Mouse (Mus musculus) midbrain, embryonic 13.5 days (tissue): ENCODE measurements around the gene Ccdc74a. TPM values are rescaled to one million over a fixed set of nuclear protein-coding genes. Genes with fewer than 3 reads are reported as not detected.
"Not testable (repeated sequence)": the region's sequence is repeated elsewhere in the genome, so short reads cannot be mapped to it uniquely, and the experiment has no call there.

Experiments used
- ATAC-seq: fragments of 200-750 bp; cut with Nextera tagmentation; 2 replicates; pipeline ENCODE4 v1.8.0; 2017; ENCODE audit warnings: mild to moderate bottlenecking, moderate TSS enrichment, moderate library complexity
- H3K27ac ChIP-seq: fragments of 300-500 bp; sonication (generic); 2 replicates; pipeline ENCODE4 v1.5.1; 2015; ENCODE audit warnings: inconsistent platforms, mild to moderate bottlenecking, moderate library complexity
- H3K27me3 ChIP-seq: fragments of 300-500 bp; sonication (generic); 2 replicates; pipeline ENCODE4 v1.6.1; 2015; ENCODE audit warnings: mild to moderate bottlenecking, inconsistent platforms
- H3K36me3 ChIP-seq: fragments of 300-500 bp; sonication (generic); 2 replicates; pipeline ENCODE4 v1.6.1; 2015; ENCODE audit warnings: mild to moderate bottlenecking, inconsistent platforms
- H3K4me1 ChIP-seq: fragments of 300-500 bp; sonication (generic); replicated peaks from 2 replicates; pipeline ENCODE4 v1.6.1; 2015; ENCODE audit warnings: inconsistent platforms
- H3K4me2 ChIP-seq: fragments of 300-500 bp; sonication (generic); replicated peaks from 2 replicates; pipeline ENCODE4 v1.6.1; 2015; ENCODE audit warnings: moderate library complexity, mild to moderate bottlenecking, inconsistent platforms
- H3K4me3 ChIP-seq: fragments of 300-500 bp; sonication (generic); replicated peaks from 2 replicates; pipeline ENCODE4 v1.5.1; 2015; ENCODE audit warnings: mild to moderate bottlenecking, inconsistent platforms
- H3K9ac ChIP-seq: fragments of 300-500 bp; sonication (generic); replicated peaks from 2 replicates; pipeline ENCODE4 v1.6.1; 2015; ENCODE audit warnings: mild to moderate bottlenecking, inconsistent platforms
- H3K9me3 ChIP-seq: fragments of 300-500 bp; sonication (generic); 2 replicates; pipeline ENCODE4 v1.6.1; 2016; ENCODE audit warnings: mild to moderate bottlenecking, inconsistent platforms
- WGBS: fragments of 180-500 bp; shearing (Covaris S2); methylation state at CpG from one replicate; pipeline ENCODE4 v1.1.7; 2015; 5-methylcytosine and 5-hydroxymethylcytosine counted together
- polyA plus RNA-seq: library from polyadenylated mRNA; unstranded; fragments of >200 nt; fragmentation: Nextera tagmentation; extraction: Ambion mirVana; gene quantifications from 2 replicates; pipeline ENCODE4 v1.2.1, GENCODE M21; 2015

Ccdc74a gene
- polyA plus RNA-seq: 4.4 and 4.8 TPM in 2 replicates

DNA sequence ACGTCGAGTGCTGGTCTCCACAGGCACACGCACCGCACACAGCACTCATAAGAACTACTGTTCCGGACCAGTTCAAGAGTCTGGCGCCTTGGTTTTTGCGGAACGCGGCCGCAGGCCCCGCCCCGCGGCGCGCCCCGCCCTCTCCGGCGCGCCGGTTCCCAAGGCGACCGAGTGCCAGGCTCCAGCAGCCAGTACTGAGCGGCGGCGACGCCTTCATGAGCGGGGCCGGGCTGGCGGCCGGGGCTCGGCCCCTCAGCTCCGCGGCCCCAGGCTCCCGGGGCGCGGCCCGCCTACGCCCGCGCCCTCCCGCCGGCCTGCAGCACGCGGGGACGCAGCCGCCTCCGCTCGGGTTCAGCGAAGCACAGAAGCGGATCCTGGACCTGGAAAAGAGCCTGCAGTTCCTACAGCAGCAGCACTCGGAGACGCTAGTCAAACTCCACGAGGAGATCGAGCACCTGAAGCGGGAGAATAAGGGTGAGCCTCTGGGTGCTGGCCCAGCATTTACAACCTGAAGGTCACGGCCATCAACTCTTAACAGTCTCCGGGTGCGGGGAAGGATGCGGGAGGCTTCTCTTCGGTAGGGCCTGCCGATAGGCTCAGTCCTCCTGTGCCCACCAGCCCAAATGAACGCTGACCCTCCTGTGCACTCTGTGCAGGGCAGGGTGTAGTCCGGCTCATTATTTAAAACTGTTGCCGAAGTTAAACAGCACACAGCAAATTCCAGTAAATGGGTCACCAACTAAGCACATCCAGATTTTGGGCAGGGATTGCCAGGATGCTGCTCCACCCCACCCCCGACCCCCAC, at the start of gene Ccdc74a:
Ccdc74a (plus strand) TSS at position 161 of the 805 bp plus-strand sequence.
- peaks cover 47% of the 10 kb centered on the region for H3K36me3 ChIP-seq

DNA sequence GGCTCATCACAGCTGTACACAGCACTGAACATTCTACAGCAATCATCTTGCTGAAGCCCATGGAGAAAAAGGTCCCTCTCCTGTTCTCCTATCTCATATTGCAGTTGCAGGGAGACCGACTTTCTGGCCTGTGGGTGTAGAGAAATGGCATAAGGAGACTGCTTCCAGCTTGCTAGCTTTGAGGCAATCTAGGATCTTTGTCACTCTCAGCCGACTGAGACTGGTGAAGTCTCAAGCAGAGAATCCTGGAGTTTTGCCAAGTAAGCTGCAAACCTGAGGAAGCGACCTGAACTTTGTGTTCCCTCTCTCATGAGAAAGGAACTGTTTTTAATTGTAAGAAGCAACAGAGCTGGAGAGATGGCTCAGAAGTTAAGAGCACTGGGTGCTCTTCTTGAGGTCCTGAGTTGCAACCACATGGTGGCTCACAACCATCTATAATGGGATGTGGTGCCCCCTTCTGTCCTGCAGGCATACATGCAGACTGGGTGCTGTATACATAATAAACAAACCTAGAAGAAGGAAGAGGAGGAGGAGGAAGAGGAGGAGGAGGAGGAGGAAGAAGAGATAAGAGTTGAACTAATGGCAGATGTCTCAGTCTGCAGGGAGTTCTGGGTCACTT, 45.2 kb upstream of the Ccdc74a start:
- ATAC-seq: no peak
- H3K4me2 ChIP-seq: no peak overlapping the region
- no peaks in the 10 kb centered on the region for H3K4me1 ChIP-seq
- H3K4me3 ChIP-seq: no peak overlapping the region
- H3K36me3 ChIP-seq: no peaks in the 10 kb centered on the region
- no peaks in the 10 kb centered on the region for H3K9me3 ChIP-seq
- no peak overlapping the region for H3K27ac ChIP-seq
- H3K9ac ChIP-seq: no peak overlapping the region
- H3K27me3 ChIP-seq: no peaks in the 10 kb centered on the region
- 69% methylated on average over 3 of the region's 3 CpGs for WGBS

More for the DNA sequence above, at the start of gene Ccdc74a:
- ATAC-seq: peak; percentile 96
- H3K4me1 ChIP-seq: peaks cover 13% of the 10 kb centered on the region
- H3K4me3 ChIP-seq: peak within 1 kb of the TSS; percentile 63
- H3K9ac ChIP-seq: peak within 1 kb of the TSS; percentile 79
- H3K4me2 ChIP-seq: peak within 1 kb of the TSS; percentile 87
- 2% methylated on average over 65 of the region's 65 CpGs for WGBS
- no peaks in the 10 kb centered on the region for H3K27me3 ChIP-seq
- no peak within 1 kb of the TSS for H3K27ac ChIP-seq
- H3K9me3 ChIP-seq: no peaks in the 10 kb centered on the region

DNA sequence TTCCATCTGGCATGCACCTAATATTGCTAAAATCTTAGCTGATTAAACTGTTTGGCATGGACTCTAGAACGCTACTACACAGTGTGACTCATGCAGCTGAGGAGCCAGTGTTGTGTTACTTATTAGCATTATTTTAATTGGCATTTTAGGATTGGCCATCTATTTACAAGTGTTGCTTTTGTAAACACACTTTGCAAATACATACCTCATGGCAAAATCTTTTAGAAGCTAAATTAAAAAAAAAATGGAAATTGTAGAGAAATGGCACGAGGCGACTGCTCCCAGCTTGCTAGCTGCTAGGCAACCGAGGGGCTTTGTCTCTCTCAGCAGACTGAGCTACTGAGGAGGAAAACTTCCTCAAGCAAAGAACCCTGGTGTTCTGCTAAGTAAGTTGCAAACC, 41.3 kb upstream of the Ccdc74a start:
- Histone ChIP-seq H3K36me3 (no peaks in the 10 kb centered on the region), H3K4me1 (no peaks in the 10 kb centered on the region), H3K9me3 (no peaks in the 10 kb centered on the region), H3K9ac (no peak overlapping the region), H3K4me3 (no peak overlapping the region), H3K27me3 (no peaks in the 10 kb centered on the region), H3K27ac (no peak overlapping the region), H3K4me2 (no peak overlapping the region)
- no peak for ATAC-seq
- WGBS: 61% methylated on average over 4 of the region's 4 CpGs

DNA sequence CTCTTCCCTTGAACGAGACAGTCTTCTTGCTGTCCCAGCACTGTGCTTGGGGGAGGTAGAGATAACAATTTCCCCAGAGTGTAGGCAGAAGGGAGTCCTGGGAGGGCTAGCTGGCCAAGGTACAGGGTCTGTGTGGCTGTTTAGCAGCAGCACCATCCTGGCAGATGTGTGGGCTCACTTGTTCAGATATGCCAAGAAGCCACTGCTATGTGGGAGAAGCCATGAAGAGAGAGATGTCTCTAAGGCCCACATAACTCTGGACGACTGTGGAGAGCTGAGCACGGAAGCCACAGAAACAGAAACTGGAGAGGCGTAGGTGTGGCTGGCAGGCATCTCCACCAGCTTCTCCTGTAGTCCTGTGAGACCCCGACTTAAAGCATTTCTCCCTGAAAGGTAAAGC, 40.6 kb upstream of the Ccdc74a start:
- Histone ChIP-seq H3K27me3 (no peaks in the 10 kb centered on the region), H3K4me1 (no peaks in the 10 kb centered on the region), H3K9ac (no peak overlapping the region), H3K27ac (no peak overlapping the region), H3K4me3 (no peak overlapping the region), H3K9me3 (no peaks in the 10 kb centered on the region), H3K36me3 (no peaks in the 10 kb centered on the region), H3K4me2 (no peak overlapping the region)
- 80% methylated on average over 5 of the region's 5 CpGs for WGBS
- no peak for ATAC-seq

DNA sequence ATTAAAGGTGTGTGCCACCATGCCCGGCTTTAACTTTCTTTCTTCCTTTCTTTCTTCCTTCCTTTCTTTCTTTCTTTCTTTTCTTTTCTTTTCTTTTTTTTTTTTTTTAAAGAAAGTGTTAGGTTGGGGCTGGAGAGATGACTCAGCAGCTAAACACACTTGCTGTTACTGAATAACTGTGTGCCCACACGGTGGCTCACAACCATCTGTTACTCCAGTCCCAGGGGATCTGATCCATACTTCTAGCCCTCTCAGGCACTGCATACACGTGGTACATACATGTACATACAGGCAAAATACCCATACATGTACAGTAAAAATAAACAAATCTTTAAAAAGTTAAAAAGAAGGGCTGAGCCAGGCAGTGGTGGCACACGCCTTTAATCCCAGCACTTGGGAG, 34.9 kb upstream of the Ccdc74a start:
- Histone ChIP-seq H3K27me3 (no peaks in the 10 kb centered on the region), H3K36me3 (no peaks in the 10 kb centered on the region), H3K4me2 (no peak overlapping the region), H3K9ac (no peak overlapping the region), H3K9me3 (no peaks in the 10 kb centered on the region), H3K27ac (no peak overlapping the region), H3K4me3 (no peak overlapping the region), H3K4me1 (no peaks in the 10 kb centered on the region)
- 81% methylated on average over 4 of the region's 4 CpGs for WGBS
- ATAC-seq: no peak

DNA sequence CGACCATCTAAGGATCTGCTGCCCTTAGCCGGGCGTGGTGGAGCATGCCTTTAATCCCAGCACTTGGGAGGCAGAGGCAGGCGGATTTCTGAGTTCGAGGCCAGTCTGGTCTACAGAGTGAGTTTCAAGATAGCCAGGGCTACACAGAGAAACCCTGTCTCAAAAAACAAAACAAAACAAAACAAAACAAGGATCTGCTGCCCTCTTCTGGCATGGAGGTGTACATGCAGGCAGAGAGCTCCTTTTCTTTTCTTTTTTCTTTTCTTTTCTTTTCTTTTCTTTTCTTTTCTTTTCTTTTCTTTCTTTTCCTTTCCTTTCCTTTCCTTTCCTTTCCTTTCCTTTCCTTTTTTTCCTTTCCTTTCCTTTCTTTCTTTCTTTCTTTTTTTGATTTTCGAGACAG, 31.5 kb upstream of the Ccdc74a start:
- not testable (repeated sequence) for H3K36me3 ChIP-seq, H3K4me2 ChIP-seq, H3K27me3 ChIP-seq, H3K9me3 ChIP-seq, H3K4me3 ChIP-seq, H3K4me1 ChIP-seq, ATAC-seq, H3K9ac ChIP-seq, H3K27ac ChIP-seq
- 94% methylated on average over 6 of the region's 6 CpGs for WGBS

DNA sequence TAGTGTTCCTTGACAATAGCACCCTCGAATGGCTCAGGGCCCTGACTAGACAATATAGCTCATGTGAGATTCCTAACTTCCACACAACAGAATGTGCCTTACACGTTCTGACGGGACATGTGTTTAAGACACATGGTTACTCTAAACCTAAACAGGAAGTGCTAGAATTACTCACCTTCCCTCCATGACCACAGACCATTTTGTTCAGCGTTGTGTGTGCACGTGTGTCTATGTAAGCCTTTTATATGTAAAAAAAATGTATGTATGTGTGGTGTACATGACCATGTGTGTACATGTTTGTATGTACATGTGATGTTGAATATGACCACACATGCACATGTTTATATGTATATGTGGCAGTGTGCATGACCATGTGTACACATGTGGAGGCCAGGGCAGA, 30.1 kb upstream of the Ccdc74a start:
- Histone ChIP-seq H3K27me3 (0 out of 2 replicates have a peak, but pooled peaks cover 2% of the 10 kb centered on the region), H3K4me2 (no peak overlapping the region), H3K4me3 (no peak overlapping the region), H3K27ac (no peak overlapping the region), H3K9ac (no peak overlapping the region), H3K9me3 (no peaks in the 10 kb centered on the region), H3K36me3 (peaks cover under 1% of the 10 kb centered on the region; the same call in 1 of the 2 replicates), H3K4me1 (peaks cover 12% of the 10 kb centered on the region)
- 94% methylated on average over 5 of the region's 5 CpGs for WGBS
- no peak for ATAC-seq

DNA sequence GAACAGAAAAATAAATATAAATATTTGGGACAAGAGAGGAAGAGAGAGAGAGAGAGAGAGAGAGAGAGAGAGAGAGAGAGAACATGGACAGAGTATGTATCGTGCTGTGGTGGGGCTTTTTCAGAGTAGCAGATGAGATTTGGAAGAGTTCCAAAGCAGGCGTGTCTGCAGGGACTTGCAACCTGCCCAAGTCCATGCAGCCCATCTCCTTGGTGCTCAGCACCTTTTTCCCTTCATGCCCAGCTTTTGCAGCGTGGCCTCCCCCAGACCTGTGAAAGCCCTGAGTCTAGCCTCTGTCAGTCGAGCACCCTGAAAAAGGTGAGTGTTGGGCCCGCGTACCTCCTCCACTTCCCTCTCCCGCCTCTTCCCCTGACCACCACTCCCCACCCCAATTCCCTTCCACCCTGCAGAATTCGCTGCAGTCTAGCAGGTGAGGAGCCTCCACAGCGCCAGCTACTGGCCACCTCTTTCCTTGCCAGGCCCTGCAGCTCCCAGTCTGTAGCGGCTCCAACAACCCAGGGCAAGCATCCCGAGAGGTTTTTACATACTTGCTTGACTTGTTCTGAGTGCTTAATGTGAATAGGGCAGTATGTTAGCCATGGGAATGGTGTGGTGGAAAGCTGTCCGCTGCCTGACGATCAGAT, 28.2 kb upstream of the Ccdc74a start:
- no peak overlapping the region for H3K4me2 ChIP-seq
- peaks cover 17% of the 10 kb centered on the region for H3K36me3 ChIP-seq
- no peaks in the 10 kb centered on the region for H3K9me3 ChIP-seq
- WGBS: 20% methylated on average over 13 of the region's 13 CpGs
- H3K27ac ChIP-seq: no peak overlapping the region
- H3K27me3 ChIP-seq: 0 out of 2 replicates have a peak, but pooled peaks cover 2% of the 10 kb centered on the region
- H3K4me1 ChIP-seq: peaks cover 12% of the 10 kb centered on the region
- ATAC-seq: no peak
- no peak overlapping the region for H3K4me3 ChIP-seq
- no peak overlapping the region; the same call in 1 of the 2 replicates for H3K9ac ChIP-seq

DNA sequence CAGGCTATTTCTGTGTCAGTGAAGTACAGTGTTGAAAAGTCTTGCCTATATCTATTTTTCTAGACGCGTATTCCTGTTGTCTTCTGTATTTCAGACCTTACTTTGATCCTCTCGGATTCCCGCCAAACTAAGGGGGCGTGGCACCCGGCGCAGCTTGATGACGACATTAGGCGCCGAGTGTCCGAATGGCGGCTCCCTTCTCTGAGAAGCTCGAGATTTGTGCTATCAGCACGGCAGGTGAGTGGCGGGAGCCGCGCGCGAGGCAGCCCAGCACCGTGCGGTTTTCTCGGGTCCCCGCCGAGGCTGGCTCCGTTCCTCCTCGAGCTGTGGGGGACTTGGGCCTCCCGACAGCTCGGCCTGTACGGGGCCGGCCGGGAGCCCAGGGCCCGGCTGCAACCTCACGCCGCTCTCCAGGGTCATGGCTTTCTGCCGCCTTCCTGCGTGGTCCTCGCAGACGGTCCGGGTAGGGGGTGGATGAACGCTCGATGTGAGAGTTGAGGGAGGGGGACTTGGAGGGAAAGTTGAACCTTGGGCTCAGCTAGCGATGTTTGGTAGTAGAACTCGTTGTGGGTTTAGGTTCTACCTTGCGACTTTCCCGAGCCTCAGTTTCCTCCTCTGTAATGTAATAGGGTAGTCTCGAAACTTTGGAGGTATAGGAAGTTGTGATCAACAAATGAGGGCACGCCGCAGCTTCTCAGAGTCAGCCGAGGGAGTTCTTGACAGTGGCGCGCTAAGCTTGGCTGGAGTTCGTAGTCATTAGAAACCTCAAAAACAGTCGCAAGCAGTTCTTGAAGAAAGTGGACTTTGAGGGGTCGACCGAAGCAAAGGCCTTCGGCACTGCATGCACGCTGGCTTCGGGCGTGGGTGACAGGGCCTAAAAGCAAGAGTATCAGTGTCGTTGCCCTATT, 26.8 kb upstream of the Ccdc74a start, which contains the start of gene Smpd4:
Smpd4 (plus strand) TSS at position 157 of the 908 bp plus-strand sequence.
- WGBS: 3% methylated on average over 60 of the region's 60 CpGs
- peaks cover 12% of the 10 kb centered on the region for H3K4me1 ChIP-seq
- ATAC-seq: peak; percentile 87
- 0 out of 2 replicates have a peak, but pooled peaks cover 2% of the 10 kb centered on the region for H3K27me3 ChIP-seq
- peak within 1 kb of the TSS; percentile 10; the same call in 1 of the 2 replicates for H3K27ac ChIP-seq
- H3K4me3 ChIP-seq: peak within 1 kb of the TSS; percentile 92
- peak within 1 kb of the TSS; percentile 82 for H3K4me2 ChIP-seq
- H3K36me3 ChIP-seq: peaks cover 28% of the 10 kb centered on the region
- peak within 1 kb of the TSS; percentile 89 for H3K9ac ChIP-seq
- no peaks in the 10 kb centered on the region for H3K9me3 ChIP-seq

DNA sequence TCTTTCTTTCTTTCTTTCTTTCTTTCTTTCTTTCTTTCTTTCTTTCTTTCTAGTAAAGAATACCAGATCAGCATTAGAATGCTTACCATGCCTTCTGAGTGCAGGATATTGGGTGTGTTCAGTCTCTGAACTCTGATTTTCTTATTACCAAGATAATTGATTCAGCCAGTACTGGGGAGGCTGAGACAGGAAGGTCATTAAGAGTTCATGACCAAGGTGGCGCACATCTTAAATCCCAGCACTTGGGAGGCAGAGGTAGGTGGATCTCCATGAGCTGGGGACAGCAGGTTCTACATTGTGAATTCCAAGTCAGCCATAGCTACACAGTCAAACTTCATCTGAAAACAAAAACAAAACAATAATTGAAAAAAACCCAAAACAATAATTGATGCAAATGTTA, 24.3 kb upstream of the Ccdc74a start:
- H3K4me3 ChIP-seq: no peak overlapping the region
- no peaks in the 10 kb centered on the region for H3K9me3 ChIP-seq
- ATAC-seq: no peak
- H3K36me3 ChIP-seq: peaks cover 46% of the 10 kb centered on the region
- H3K27me3 ChIP-seq: 0 out of 2 replicates have a peak, but pooled peaks cover 2% of the 10 kb centered on the region
- WGBS: 96% methylated on average over 1 of the region's 1 CpGs
- no peak overlapping the region for H3K9ac ChIP-seq
- H3K27ac ChIP-seq: no peak overlapping the region
- H3K4me1 ChIP-seq: peaks cover 12% of the 10 kb centered on the region
- no peak overlapping the region for H3K4me2 ChIP-seq

DNA sequence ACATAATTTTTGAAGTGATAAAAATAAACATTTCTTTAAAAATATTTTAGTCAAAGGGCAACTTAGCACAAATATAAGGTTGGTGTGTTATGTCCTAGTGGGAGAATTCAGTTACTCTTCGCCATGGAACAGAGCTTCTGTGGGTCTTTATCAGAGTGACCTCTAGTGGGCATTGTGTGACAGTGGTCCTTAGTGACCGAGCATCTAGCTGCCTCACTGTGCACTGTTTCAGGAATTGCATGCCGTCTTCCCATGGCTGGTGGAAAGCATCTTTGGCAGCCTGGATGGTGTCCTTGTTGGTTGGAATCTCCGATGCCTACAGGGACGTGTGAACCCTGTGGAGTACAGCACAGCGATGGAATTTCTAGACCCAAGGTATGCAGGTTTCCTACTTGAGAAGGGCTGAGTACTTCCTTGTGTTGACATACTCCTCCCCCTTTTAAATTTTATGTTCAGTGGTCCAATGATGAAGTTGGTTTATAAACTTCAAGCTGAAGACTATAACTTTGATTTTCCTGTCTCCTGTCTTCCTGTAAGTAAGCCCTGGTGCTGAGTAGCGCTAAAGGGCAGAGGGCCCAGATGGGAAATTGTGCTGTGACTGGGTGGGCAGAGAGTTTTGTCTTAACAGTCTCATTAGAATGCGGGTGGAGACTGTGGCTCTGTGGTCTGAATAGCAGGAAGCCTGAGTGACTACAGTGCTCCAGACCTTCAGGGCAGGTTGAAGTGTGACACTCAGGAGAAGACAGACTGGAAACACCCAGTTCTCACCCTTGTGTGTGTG, 20.6 kb upstream of the Ccdc74a start:
- Histone ChIP-seq H3K4me3 (no peak overlapping the region), H3K9ac (no peak overlapping the region), H3K4me2 (no peak overlapping the region), H3K4me1 (peaks cover 2% of the 10 kb centered on the region), H3K27ac (no peak overlapping the region), H3K36me3 (peaks cover 83% of the 10 kb centered on the region), H3K9me3 (no peaks in the 10 kb centered on the region), H3K27me3 (no peaks in the 10 kb centered on the region)
- ATAC-seq: 0 out of 2 replicates have a peak, but pooled peaks have one; percentile 58
- WGBS: 71% methylated on average over 8 of the region's 8 CpGs
